Mouse (Mus musculus) inflammation-experienced regulatory T-cells, adult 6 months (primary cell): ENCODE results near the gene Gusb. TPM values are rescaled to one million over a fixed set of nuclear protein-coding genes. Genes with fewer than 3 reads are reported as not detected.

Experiments used
- ATAC-seq: one replicate; pipeline ENCODE4 v1.8.0; 2017
- polyA plus RNA-seq, 3 experiments: library from polyadenylated mRNA; unstranded; fragments of 100-300 nt; shearing (Covaris generic); gene quantifications; one replicate each; pipeline ENCODE4 v1.2.1; 2017

Gusb gene
- polyA plus RNA-seq, 3 experiments from 2014 or later = 42.3 to 50.6 (median 45.0) TPM

DNA sequence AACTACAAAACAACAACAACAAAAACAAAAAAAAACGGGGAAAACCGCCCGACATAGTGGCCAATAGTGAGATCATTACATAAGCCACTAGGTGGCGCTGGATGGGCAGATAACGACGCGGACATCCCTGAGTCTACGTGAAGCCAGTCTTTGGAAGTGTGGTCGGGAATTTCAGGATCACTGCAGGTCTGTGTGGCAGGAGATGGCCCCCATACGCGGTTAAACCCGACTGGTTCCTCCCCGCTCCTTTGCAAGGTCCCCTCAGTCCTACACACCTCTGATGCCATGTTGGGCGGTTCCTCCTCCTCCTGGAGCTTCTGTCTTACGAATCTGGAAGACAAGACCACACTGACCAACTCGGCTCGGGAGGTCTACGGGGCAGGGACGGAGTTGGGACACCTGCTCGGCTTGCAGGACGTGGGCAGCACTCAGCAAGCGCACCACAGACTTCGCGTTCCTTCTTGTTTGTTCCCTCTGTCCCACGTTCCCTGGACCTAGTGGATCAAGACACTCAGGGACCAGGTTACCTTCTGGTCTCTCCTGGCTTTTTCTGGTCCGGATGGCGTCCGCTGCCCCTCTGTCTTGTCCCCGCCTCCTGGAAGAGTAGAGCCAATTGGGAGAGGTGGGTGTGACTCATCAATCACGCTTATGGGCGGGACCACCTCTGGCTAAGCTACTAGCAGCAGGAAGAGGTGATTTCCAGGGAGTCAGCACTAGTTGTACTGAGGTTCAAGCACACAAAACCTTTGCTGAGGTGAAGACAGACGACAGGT is 21.1 kb upstream of the Gusb start:
- ATAC-seq = peak; percentile 90

DNA sequence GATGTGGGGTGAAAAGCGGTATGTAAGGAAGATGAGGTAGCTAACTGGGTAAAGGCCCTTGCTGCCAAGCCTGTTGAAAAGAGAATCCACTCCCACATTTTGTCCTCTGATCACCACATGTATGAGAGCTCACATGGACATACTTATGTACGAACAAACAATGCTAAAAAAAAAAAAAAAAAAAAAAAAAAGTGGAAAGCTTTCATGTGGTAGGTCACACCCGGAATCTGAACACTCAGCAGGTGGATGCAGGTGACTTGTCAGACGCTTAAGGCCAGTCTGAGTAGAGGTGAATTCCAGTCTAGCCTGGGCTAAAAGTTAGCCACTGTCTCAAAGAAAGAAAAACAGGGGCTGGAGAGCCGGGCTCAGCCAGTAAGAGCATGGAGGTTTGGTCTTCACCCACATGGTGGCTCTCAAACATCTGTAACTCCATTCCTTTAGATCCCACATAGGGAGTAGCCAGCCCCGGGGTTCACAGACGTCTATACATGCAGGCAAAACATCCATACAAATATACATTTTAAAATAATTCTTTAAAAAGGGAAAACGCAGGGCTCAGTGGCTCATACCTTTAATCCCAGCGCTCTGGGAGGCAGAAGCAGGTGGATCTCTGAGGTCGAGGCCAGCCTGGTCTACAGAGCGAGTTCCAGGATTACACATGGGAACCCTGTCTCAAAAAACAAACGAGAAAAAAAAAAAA is 20.4 kb upstream of the Gusb start:
- peak; percentile 7 for ATAC-seq

DNA sequence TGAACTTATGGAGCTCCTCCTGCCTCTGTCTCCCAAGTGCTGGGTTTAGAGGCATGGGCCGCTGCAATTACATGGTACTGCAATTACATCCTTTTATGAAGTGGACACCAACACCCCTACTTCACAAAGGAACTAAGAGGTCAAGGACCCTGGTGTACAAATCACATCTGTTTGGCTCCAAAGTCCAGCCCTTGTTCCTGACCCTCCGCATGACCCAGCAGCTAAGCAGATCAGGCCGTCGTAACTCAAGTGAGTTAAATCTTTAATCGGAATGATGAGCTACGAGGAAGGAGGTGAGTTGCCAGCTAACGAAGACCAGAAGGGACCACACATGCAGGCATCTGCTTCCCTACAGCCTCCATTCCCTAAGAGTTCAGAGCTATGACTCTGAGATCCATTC is 19.5 kb upstream of the Gusb start:
- no peak for ATAC-seq

DNA sequence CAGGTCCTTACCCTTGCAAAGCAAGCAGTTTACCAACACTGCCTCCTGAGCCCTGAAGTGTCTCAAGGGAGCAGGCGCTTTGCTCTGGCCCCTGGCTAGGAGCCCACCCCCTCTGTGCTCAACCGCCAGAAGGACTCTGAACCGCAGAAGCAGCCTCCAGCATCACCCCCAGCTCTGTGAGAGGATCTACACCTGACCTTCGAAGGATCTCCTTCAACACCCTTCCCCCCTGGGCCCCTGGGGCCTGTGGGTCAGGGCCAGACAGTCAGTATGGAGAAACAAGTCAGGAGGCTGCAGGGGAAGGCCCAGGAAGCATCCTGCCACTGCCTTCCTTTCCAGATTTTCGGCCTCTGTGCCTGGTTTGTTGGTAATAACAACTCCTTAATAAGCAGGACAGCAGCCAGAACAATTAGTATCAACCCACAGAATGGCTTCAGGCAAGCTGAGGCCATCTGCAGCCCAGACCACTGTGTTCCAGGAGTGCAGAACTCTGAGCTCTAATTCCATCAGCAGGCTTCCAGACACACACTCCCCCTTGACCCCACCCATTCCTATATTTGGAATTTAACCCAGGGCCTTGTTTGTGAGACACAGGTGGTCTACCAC is 18.6 kb upstream of the Gusb start:
- no peak for ATAC-seq

DNA sequence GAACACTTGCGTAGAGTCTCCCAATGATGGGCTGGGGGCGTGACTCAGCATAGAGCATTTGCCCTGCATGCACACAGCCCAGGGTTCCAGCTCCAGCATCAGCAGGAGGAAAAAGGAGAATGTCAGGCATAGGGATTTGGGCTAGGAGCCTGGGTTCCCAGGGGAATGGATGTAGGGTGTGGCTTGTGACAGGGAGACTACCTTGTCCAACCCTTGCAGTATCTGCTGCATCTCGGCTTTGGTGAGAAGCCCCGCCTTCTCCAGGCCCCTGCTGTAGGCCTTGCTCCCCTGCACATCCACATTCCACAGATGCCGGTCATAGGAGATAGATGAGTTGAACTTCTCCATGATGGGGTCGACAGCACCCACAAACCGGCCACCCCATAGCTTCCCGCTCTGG is 16.6 kb upstream of the Gusb start:
- no peak for ATAC-seq

DNA sequence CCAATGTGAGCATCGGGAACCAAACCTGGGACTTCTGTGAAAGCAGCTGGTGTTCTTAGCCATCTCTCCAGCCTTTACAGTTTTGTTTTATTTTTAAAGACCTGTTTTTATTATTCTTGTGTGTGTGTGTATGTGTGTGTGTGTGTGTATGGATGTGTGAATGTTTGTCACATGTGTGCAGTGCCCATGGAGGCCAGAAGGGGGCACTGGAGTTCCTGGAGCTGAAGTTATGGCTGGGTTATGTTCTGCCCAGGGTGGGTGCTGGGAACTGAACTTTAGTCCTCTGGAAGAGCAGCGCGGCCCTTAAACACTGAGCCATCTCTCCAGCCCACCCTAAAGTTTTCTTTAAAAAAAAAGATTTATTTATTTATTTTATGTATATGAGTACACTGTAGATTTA is 12.3 kb upstream of the Gusb start:
- no peak for ATAC-seq

DNA sequence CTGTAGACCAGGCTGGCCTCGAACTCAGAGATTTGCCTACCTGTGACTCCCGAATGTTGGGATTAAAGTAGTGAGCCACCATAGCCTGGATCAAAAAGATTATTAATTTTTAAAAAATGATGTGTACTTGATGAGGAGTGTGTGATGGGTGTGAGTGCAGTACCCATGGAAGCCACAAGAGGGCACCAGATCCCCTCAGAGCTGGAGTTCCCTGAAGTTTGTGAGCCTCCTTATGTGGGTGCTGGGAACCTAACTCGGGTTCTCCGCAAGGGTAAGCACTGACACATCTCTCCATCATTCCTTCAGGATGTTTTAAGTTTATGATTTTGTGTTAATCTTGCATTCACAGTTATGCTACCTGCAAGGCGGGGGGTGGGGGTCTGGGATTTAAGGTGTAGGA is 8.1 kb upstream of the Gusb start:
- ATAC-seq = no peak

DNA sequence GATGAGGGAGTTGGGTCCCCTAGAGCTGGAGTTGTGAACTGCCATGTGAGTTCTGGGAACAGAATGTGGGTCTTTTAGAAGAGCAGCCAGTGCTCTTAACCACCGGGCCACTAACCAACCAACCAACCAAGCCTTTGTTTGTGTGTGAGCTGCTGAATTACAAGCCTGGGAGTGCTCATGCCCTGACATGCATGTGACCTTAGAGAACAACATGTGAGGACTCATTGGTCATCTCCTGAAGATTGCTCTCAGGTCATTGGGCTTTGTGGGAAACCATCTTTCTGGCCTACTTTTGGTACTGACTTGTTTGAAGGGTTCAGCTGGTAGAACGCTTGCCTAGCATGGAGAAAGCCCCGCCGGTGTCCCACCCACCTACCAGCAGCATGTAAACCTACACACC is 6.9 kb upstream of the Gusb start:
- no peak for ATAC-seq

DNA sequence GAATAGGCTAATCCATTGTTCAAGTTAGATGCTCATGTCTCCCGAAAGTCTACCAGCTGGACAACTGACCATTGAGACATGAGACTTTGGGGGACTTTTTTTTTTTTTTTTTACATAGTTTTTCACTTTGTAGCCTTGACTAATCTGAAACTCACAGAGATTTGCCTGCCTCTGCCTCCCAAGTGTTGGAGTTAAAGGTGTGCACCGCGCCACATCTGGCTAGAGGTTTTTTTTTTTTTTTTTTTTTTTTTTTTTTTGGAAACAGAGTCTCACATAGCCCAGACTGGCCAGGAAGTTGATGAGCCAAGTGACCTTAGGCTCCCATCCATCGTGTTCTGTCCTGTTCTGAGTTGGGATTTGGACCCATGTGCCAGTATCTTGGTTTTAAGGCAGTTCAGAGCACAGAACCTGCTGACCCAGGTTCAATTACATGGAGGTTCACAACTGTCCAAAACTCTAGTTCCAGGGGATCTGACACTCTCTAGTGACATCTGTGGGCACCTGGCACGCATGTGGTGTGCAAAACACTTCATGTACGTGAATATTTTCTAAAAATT is 5.3 kb upstream of the Gusb start:
- no peak for ATAC-seq

DNA sequence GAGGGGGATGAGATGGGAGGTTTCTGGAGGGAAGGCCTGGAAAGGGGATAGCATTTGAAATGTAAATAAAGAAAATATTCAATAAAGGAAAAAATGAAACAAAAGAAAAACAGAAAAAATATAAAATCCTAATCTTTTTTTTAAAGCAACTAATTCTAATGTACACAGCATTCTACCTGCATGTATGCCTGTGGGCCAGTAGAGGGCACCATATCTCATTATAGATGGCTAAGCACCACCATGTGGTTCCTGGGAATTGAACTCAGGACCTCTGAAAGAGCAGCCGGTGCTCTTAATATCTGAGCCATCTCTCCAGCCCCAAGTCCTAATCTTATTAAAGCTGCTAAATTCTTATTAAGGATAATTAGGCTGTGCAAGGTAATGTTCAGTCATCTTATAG is 4.5 kb upstream of the Gusb start:
- peak; percentile 45 for ATAC-seq

DNA sequence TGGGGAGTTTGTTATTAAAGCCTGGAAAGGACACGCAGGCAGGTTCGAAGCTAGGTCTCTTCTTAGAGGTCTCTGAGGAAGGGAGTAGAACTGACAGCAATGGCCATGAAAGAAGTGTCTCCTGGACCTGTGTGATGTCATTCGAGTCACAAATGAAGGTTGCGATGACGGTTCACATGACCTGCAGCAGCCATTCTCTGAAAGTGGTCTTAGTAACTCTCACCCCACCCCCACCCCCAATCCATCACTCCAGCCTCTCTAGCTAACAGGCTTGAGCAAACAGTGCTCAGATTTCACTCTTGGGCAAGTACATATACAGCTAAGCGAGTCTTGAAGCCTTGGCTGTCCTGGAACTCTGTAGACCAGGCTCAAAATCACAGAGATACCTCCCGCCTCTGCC is 380 bp upstream of the Gusb start:
- no peak for ATAC-seq

DNA sequence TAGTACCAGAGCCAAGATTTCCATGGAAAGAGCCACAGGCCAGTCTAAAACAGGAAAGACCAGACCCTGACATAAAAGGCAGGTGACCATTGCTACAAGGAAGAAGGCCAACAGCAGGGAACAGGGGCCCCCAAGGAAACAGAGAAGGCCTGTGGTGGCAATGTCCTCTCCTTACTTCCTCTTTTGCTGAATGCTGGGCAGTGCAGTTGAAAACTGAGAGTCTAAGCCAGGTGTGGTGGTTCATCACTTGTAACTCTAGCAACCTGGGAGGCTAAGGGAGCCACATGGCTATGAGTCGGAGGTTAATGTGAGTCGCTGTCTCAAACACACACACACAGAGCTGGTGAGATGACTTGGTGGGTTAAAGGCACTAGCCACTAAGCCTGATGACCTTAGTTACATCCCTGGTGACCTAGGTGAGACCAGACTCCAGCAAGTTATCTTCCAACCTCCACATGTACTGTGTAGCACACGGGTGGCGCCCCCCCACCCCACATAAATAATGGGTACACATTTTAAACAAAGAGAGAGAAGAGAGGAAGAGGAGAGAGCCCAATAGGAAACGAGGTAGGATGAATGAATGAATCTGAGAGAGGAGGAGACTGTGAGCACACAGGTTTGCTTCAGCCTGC is 1.4 kb downstream of the Gusb start:
- no peak for ATAC-seq

DNA sequence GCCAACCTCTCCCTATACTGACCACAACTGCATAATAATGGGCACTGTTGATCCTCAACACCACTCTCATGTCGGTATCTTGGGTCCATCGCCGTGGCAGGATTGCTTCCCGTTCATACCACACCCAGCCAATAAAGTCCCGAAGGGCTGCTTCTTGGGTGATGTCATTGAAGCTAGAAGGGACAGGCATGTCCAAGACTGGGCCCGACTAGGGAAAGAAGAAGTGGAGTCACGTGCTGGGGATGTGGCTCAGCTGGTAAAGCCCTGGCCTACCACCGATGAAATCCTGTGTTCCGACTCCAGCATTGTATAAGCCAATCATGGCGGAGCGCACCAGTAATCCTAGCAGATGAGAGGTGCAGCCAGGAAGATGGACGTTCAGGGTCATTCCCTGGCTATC is 2.1 kb downstream of the Gusb start:
- ATAC-seq = no peak

DNA sequence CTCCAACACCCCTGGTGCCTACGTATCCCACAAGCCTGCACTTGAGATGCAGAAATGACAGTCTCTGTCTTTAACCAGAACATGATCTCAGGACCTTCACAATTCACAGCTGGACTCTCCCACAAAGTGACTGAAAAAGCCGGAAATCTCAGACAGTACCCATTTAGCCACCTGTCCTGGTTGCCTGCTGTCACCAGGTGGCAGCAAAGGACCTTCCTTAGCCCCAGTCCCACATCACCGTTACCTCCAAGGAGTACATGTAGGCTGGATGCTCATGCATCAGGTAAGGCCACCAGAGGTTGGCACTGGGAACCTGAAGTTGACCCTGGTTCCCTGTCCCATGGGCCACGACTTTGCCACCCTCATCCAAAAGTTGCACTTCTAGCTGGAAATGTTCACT is 3.8 kb downstream of the Gusb start:
- ATAC-seq = peak; percentile 53

DNA sequence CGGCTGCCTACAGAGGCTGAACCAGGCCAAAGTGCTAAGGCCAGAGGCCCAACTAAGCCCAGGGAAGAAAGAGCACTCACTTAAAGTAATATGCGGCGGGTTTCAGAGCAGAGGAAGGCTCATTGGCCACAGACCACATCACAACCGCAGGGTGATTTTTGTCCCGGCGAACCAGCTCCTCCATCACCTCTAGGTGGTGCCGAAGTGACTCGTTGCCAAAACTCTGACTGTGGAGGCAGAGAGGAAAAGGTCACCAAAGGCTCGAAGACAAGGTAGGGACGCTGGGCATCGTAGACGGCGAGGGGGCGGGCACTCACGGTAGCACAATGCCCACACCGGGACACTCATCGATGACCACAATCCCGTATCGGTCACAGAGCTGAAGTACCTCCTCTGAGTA is 5.1 kb downstream of the Gusb start:
- no peak for ATAC-seq

DNA sequence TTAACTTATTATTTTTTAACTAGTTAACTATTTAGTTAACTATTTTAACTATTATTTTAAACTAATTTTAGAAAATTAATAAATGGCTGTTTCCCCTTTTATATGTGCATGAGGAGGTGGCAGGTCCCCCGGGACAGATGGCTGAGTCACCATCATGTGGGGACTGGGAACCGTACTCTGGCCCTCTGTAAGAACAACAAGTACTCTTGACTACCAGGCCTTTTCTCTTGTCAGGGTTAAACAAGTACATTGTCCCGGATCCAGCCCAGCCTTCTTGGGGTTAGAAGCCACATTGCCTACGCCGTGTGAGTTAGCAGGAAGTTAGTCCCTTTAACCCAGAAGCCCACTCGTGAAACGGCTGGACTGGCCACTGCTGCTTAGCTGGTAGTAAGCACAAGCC is 7.9 kb downstream of the Gusb start:
- ATAC-seq = no peak

DNA sequence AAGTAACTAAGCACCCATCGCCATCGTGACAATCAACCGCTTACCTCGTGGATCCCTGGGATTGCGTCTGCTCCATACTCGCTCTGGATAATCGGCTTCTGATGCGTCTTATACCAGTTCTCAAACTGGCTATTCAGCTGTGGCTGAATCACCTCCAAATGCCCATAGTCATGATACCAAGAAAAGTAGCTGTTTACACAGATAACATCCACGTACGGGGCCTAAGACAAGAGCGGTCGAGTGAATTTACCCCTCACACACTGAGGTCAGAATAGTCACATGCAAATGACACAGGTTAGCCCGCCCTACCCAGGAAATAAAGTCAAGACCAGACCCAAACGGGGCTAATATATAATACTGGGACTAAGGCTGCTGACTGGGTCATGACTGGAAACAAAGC is 9.5 kb downstream of the Gusb start:
- ATAC-seq = no peak

DNA sequence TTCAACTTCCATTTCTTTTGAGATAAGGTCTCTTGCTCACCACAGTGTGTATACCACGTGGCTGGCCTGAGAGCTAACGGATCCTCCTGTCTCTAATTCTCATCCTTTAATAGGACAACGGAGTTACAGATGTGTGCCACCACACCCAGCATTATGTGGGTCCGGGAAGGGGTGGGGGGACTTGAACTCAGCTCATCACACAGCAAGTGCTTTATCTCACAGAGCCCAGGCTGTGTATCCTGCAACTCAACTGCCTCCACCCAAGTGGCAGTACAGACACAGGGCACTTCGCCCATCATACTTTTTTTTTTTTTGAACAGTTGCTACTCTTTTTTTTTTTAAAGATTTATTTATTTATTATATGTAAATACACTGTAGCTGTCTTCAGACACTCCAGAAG is 11.0 kb downstream of the Gusb start:
- no peak for ATAC-seq

DNA sequence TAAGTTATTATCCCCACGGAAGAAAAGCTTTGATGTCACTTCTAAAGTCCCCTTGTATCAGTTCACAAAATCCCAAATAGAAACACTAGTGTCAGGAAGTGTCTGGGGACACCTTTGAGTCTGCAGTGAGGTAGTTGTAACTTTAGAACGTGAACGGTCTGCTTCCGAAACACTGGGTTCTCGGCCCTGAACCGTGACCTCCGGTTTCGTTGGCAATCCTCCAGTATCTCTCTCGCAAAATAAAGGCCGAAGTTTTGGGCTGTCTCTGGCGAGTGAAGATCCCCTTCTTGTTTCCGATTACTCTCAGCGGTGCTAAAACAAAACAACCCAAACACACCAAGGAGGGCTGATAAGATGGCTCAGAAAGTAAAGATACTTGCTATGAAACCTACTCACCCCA is 13.5 kb downstream of the Gusb start:
- ATAC-seq = no peak

DNA sequence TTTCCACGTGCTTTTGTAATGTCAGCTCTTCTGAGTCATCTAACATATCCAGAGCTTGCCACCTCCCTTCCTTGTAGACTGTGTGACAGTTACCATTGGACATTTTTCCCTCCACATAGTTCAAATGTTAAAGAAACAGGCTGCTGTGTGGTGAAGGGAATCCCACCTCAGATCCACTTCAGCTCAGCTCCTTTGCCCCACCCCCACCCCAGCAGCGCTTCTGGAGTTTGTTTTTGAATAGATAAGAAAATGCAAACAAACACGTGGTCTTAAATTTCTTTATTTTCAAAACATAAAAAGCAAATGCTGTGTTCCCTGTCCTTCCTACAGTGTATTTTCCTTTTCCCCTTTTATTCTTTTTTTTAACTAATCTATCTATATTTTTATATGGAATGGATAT is 22.6 kb downstream of the Gusb start:
- no peak for ATAC-seq

DNA sequence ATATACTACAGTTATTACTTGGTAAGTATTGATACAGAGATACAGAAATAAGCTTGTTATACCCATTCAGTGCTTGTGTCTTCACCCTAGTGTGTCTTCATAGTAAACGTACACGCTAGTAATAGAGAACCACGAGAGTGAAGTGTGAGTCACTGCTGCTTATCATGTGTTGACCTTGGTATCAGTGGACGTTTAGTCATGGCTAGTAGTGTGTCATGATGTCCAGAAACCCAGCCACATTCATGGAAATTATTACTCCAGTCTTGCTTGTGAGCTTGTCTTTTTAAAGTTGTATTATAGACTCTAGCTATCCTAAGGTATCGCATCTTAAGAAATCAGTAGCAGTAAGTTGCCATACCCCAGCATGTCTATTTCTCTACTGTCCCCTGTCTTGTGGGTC is 24.2 kb downstream of the Gusb start:
- ATAC-seq = no peak

DNA sequence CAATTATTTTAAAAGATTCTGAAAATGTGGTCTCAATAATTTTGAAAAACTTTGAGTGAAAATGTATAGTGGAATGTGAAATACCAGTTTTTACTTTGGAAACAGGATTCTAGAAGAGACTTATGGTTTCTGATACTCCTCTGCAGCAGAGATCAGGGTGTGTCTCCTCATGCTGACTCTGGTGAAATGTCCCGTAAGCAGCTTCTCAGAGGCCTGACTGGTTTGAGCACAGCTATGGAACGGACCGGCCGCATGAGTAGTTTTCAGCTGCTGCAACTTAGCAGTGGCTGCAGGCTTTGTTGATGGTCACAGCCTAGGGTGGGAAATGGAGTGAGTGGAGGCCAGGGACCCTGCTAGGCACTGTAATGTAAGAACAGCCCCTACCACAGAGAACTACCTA is 25.1 kb downstream of the Gusb start:
- no peak for ATAC-seq

DNA sequence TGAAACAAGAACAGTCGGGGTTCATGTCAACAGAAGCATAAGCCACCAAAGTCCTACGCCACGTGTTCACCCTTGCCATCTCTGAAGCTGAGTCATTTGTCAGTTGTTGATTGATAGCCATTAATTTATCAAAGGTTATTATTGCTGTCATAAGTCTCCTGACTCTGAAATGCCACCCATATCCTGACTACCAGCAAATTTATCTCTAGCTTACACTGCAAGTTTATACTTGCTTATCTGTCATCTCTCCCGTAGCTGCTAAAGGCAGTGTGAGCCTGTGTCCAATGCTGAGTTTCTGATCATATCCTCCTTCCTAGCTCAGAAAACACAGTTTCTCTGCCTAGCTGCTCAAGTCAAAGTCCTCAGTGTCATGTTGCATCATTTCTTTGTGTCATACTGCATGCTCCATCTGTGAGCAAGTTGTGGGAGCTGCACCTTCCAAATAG is 28.0 kb downstream of the Gusb start:
- no peak for ATAC-seq
